Mouse (Mus musculus) embryonic fibroblast, embryonic 13.5 days (primary cell): ENCODE data around the gene Fbxl19.

Experiments used
- CTCF ChIP-seq: IDR thresholded peaks from 2 replicates; pipeline ENCODE4 v1.5.1; 2011; ENCODE audit warnings: mild to moderate bottlenecking, control low read depth, low read length, moderate library complexity, borderline replicate concordance; ENCODE audit not compliant: insufficient read depth
- POLR2A ChIP-seq: IDR thresholded peaks from 2 replicates; pipeline ENCODE4 v1.6.1; 2011; ENCODE audit warnings: low read depth, mild to moderate bottlenecking, control low read depth, low read length, moderate library complexity

DNA sequence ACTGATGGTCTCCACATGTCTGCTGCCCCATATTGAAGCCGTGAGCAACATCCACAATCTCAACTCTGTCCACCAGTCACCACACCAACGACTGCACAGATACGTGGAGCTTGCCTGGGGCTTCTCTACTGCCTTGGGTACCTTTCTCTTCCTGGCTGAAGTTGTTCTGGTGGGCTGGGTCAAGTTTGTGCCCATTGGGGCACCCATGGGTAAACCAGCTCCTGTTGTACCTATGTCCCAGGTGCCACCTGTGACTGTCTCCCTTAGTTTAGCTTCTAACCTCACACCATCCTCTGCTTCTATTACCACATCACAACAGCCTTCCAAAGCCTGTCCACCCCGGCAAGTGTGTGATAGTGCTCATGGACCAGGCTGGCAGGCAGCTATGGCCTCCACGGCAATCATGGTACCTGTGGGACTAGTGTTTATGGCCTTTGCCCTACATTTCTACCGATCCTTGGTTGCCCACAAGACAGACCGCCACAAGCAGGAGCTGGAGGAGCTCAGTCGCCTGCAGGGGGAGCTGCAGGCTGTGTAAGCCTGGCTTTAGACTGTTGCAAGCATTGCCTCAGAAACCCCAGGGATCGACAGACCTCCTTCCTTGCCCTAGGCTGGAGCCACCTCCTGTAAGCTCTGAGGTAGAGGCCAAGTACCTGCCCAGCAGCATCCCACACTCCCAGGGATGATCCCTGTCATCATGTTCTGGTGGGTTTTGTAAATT lies 29.5 kb downstream of the Fbxl19 start:
- TF ChIP-seq CTCF: peak; percentile 64
- no peak; the same call in none of the 2 replicates for TF ChIP-seq POLR2A
